In the genomic region with DNA sequence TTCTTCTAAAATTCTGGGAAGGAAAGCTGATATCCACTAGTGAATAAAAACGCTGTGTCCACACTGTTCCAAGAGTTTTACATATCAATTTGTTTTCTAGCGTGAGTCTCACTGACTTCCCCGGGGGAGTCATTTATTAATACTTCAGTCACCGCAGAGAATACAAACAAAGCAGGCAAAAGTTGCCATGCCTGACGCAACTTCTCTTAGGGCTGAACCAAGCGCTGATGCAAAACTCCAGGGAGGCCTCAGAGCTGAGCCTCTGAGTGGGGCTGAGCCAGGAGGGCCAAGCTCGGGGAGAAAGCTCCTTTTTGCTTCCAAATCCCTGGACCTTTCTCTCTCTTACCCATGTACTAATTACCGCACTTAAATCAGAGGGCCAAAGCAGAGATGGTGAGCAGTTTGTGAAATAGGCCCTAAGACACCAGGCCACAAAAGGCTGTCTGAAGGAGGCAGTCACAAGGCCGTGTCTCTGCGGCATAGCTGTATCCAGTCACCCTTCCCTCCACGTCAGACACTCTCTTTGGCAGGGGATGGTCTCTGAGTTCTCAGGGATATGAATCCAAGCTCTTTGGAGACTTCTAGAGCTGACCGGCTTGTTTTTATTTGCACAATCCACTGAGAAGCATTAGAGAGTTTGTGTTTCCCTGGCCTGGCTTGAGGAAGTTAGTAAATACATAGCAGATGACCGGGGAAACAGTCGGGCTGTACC, we compare ENCODE assay signal across 12 mouse cellular contexts.
DNase-seq lines count a peak whose midpoint lies in the region; ATAC-seq and TF ChIP-seq lines count a peak whose summit lies in the region.
"Had no signal": no experiment of that assay in that cellular context is flagged by ENCODE, and none has a peak within 500 bp of the region (broad histone marks: within the 10 kb centered on the region; RNA-seq: fewer than 3 reads in every experiment).

No protein-coding gene starts in this region.

- 49% methylated on average over 14 of the region's 14 CpGs for WGBS in stomach, postnatal 0 days

- no peak overlapping the region for H3K4me3 ChIP-seq in stomach, postnatal 0 days (ENCODE audit: low read depth, low read length)
- H3K4me3 ChIP-seq: hindbrain, embryonic 12.5 days; neural tube, embryonic 12.5 days had no signal

- intact Hi-C loops in heart, postnatal 10 days (cut with DNase I), result no loop called here

- DNase-seq in adrenal gland, adult 8-10 months, result peak; percentile 19
- no peak for DNase-seq in adrenal gland, adult 18-20 months (ENCODE audit: low spot score in 2 of 2)
- peak; percentile 16 for DNase-seq in ovary, adult 18-20 months (ENCODE audit: low spot score)
- no peak for DNase-seq in ovary, postnatal 10 days (ENCODE audit: low spot score)
- peak; percentile 24 to 38 for DNase-seq in heart, postnatal 10 days
- no peak for DNase-seq in stomach, postnatal 0 days (ENCODE audit: low spot score)
- DNase-seq in testis, postnatal 10 days (ENCODE audit: low spot score), result no peak
- no peak for DNase-seq in Muller cell, postnatal 12 days (ENCODE audit: inconsistent ontology term)
- DNase-seq: cerebellum, adult 8-10 months had no signal

- H3K27ac ChIP-seq in stomach, postnatal 0 days (replicated peaks), result peak overlapping the region; percentile 14; the same call in 1 of the 2 replicates
- H3K27ac ChIP-seq: hindbrain, embryonic 12.5 days; macrophage; neural tube, embryonic 12.5 days had no signal

- H3K9me3 ChIP-seq in stomach, postnatal 0 days (ENCODE audit: control insufficient read depth, low read length), result no peaks in the 10 kb centered on the region
- H3K9me3 ChIP-seq: hindbrain, embryonic 12.5 days; neural tube, embryonic 12.5 days had no signal

- no peak for TF ChIP-seq EP300 in stomach, postnatal 0 days (optimal IDR thresholded peaks at IDR 0.05)

- H3K4me2 ChIP-seq in stomach, postnatal 0 days (replicated peaks; ENCODE audit: low read depth), result no peak overlapping the region
- H3K4me2 ChIP-seq: hindbrain, embryonic 12.5 days; neural tube, embryonic 12.5 days had no signal

- no peak for ATAC-seq in stomach, postnatal 0 days (ENCODE audit: low FRiP score, low TSS enrichment)

- no peaks in the 10 kb centered on the region for H3K36me3 ChIP-seq in stomach, postnatal 0 days (ENCODE audit: control insufficient read depth, insufficient read depth, low read length)
- H3K36me3 ChIP-seq: hindbrain, embryonic 12.5 days; neural tube, embryonic 12.5 days had no signal

- no peak for TF ChIP-seq CTCF in stomach, postnatal 0 days (IDR thresholded peaks at IDR 0.05; ENCODE audit: low read depth)

- H3K27me3 ChIP-seq in stomach, postnatal 0 days (ENCODE audit: control insufficient read depth, insufficient read depth, low read length), result no peaks in the 10 kb centered on the region
- H3K27me3 ChIP-seq: hindbrain, embryonic 12.5 days had no signal

- H3K9ac ChIP-seq in stomach, postnatal 0 days (ENCODE audit: low read length), result no peak overlapping the region
- H3K9ac ChIP-seq: hindbrain, embryonic 12.5 days; neural tube, embryonic 12.5 days had no signal

- no peaks in the 10 kb centered on the region for H3K4me1 ChIP-seq in stomach, postnatal 0 days (replicated peaks; ENCODE audit: control insufficient read depth, insufficient read depth)

Comparison
In these comparisons a context has a peak if more than half of its experiments do, and no peak if none do; other contexts are left out.
1. DNase-seq: peak in adrenal gland, adult 8-10 months (single experiment), ovary, adult 18-20 months (single experiment) and heart, postnatal 10 days (2 of 2); none in adrenal gland, adult 18-20 months (0 of 2), ovary, postnatal 10 days (single experiment), stomach, postnatal 0 days (single experiment), testis, postnatal 10 days (single experiment) and Muller cell, postnatal 12 days (single experiment).